Mouse (Mus musculus) limb, embryonic 13.5 days (tissue): ENCODE data around the gene 1700029I15Rik. TPM values are rescaled to one million over a fixed set of nuclear protein-coding genes. Genes with fewer than 3 reads are reported as not detected.
A peak's percentile ranks its signal among the peaks of the same experiment; 100 is the strongest.

ENCODE experiments used
- ATAC-seq: fragments of 200-750 bp; cut with Nextera tagmentation; 2 replicates; pipeline ENCODE4 v1.8.0; 2017; ENCODE audit warnings: low read depth, moderate number of reproducible peaks, moderate TSS enrichment; ENCODE audit not compliant: low FRiP score
- H3K27ac ChIP-seq: fragments of 300-500 bp; sonication (generic); 2 replicates; pipeline ENCODE4 v1.5.1; 2015; ENCODE audit warnings: inconsistent platforms, mild to moderate bottlenecking, moderate library complexity
- H3K27me3 ChIP-seq: fragments of 300-500 bp; sonication (generic); 2 replicates; pipeline ENCODE4 v1.6.1; 2015; ENCODE audit warnings: mild to moderate bottlenecking, inconsistent platforms
- H3K36me3 ChIP-seq: fragments of 300-500 bp; sonication (generic); 2 replicates; pipeline ENCODE4 v1.6.1; 2015; ENCODE audit warnings: inconsistent platforms, mild to moderate bottlenecking, moderate library complexity
- H3K4me1 ChIP-seq: fragments of 300-500 bp; sonication (generic); 2 replicates; pipeline ENCODE4 v1.6.1; 2015; ENCODE audit warnings: inconsistent platforms
- H3K4me2 ChIP-seq: fragments of 300-500 bp; sonication (generic); replicated peaks from 2 replicates; pipeline ENCODE4 v1.6.1; 2015; ENCODE audit warnings: inconsistent platforms, mild to moderate bottlenecking, moderate library complexity
- H3K4me3 ChIP-seq: fragments of 300-500 bp; sonication (generic); 2 replicates; pipeline ENCODE4 v1.5.1; 2015; ENCODE audit warnings: moderate library complexity, mild to moderate bottlenecking, inconsistent platforms
- H3K9ac ChIP-seq: fragments of 300-500 bp; sonication (generic); 2 replicates; pipeline ENCODE4 v1.6.1; 2015; ENCODE audit warnings: mild to moderate bottlenecking, inconsistent platforms
- H3K9me3 ChIP-seq: fragments of 300-500 bp; sonication (generic); 2 replicates; pipeline ENCODE4 v1.6.1; 2016; ENCODE audit warnings: inconsistent platforms
- WGBS: fragments of 180-500 bp; shearing (Covaris S2); methylation state at CpG from one replicate; pipeline ENCODE4 v1.1.7; 2015; 5-methylcytosine and 5-hydroxymethylcytosine counted together
- polyA plus RNA-seq: library from polyadenylated mRNA; unstranded; fragments of >200 nt; fragmentation: Nextera tagmentation; extraction: Ambion mirVana; gene quantifications from 2 replicates; pipeline ENCODE4 v1.2.1, GENCODE M21; 2015

The 1700029I15Rik gene
- polyA plus RNA-seq, 1 experiment from 2014 or later: 4.8 TPM

- peaks cover 29% of the 10 kb centered on the region for H3K36me3 ChIP-seq
- no peak within 1 kb of the TSS for H3K27ac ChIP-seq
- peaks cover 19% of the 10 kb centered on the region for H3K27me3 ChIP-seq
- peak; percentile 60 for ATAC-seq
- peaks cover 11% of the 10 kb centered on the region for H3K4me1 ChIP-seq
- peak within 1 kb of the TSS; percentile 62 for H3K4me3 ChIP-seq
- peak within 1 kb of the TSS; percentile 86 for H3K4me2 ChIP-seq
- H3K9me3 ChIP-seq: no peaks in the 10 kb centered on the region
- H3K9ac ChIP-seq: peak within 1 kb of the TSS; percentile 75
- WGBS: 1% methylated on average over 34 of the region's 59 CpGs
Measured at GRCm38 (mm10) chr2:92401091-92401561, 18.8 kb downstream of the 1700029I15Rik start, which contains the start of gene Mapk8ip1. Gene Mapk8ip1, minus strand, starts transcription at chr2:92401263.

GRCm38 (mm10) chr2:92402591-92403326 is 20.4 kb downstream of the 1700029I15Rik start:
- H3K4me3 ChIP-seq: no peak overlapping the region

GRCm38 (mm10) chr2:92403776-92404319 is 21.5 kb downstream of the 1700029I15Rik start:
- ATAC-seq: no peak
- Histone ChIP-seq H3K9me3 (no peaks in the 10 kb centered on the region), H3K36me3 (peaks cover 57% of the 10 kb centered on the region), H3K27me3 (peaks cover 19% of the 10 kb centered on the region), H3K9ac (no peak overlapping the region), H3K4me1 (peaks cover 11% of the 10 kb centered on the region), H3K27ac (no peak overlapping the region), H3K4me2 (no peak overlapping the region), H3K4me3 (no peak overlapping the region)
- WGBS: 90% methylated on average over 5 of the region's 5 CpGs

More at GRCm38 (mm10) chr2:92402591-92403326, 20.4 kb downstream of the 1700029I15Rik start:
- peaks cover 19% of the 10 kb centered on the region for H3K27me3 ChIP-seq
- H3K4me2 ChIP-seq: no peak overlapping the region
- H3K27ac ChIP-seq: no peak overlapping the region
- peaks cover 46% of the 10 kb centered on the region for H3K36me3 ChIP-seq
- H3K9me3 ChIP-seq: no peaks in the 10 kb centered on the region
- no peak overlapping the region for H3K9ac ChIP-seq
- no peak for ATAC-seq
- 73% methylated on average over 4 of the region's 4 CpGs for WGBS
- H3K4me1 ChIP-seq: peaks cover 11% of the 10 kb centered on the region

- peaks cover 65% of the 10 kb centered on the region for H3K36me3 ChIP-seq
- H3K9ac ChIP-seq: no peak overlapping the region
- 83% methylated on average over 6 of the region's 6 CpGs for WGBS
- peaks cover 11% of the 10 kb centered on the region for H3K4me1 ChIP-seq
- no peak for ATAC-seq
- H3K4me2 ChIP-seq: no peak overlapping the region
- H3K9me3 ChIP-seq: no peaks in the 10 kb centered on the region
- H3K27ac ChIP-seq: no peak overlapping the region
- no peak overlapping the region for H3K4me3 ChIP-seq
- peaks cover 11% of the 10 kb centered on the region for H3K27me3 ChIP-seq
Measured at GRCm38 (mm10) chr2:92404737-92405136, 22.4 kb downstream of the 1700029I15Rik start.

GRCm38 (mm10) chr2:92405687-92406086 is 23.3 kb downstream of the 1700029I15Rik start:
- Histone ChIP-seq H3K9me3 (no peaks in the 10 kb centered on the region), H3K27me3 (peaks cover 3% of the 10 kb centered on the region), H3K4me1 (peaks cover 6% of the 10 kb centered on the region), H3K4me3 (no peak overlapping the region), H3K36me3 (peaks cover 75% of the 10 kb centered on the region), H3K27ac (no peak overlapping the region), H3K4me2 (no peak overlapping the region), H3K9ac (no peak overlapping the region)
- 97% methylated on average over 7 of the region's 7 CpGs for WGBS
- ATAC-seq: no peak

GRCm38 (mm10) chr2:92408309-92409045 is 26.1 kb downstream of the 1700029I15Rik start:
- H3K4me3 ChIP-seq: no peak overlapping the region
- WGBS: 91% methylated on average over 18 of the region's 18 CpGs
- no peaks in the 10 kb centered on the region for H3K9me3 ChIP-seq
- H3K4me2 ChIP-seq: no peak overlapping the region
- H3K36me3 ChIP-seq: peaks cover 99% of the 10 kb centered on the region
- no peaks in the 10 kb centered on the region for H3K4me1 ChIP-seq
- no peak overlapping the region for H3K9ac ChIP-seq
- H3K27ac ChIP-seq: no peak overlapping the region
- ATAC-seq: no peak
- H3K27me3 ChIP-seq: no peaks in the 10 kb centered on the region

GRCm38 (mm10) chr2:92411705-92412104 is 29.4 kb downstream of the 1700029I15Rik start:
- no peak overlapping the region for H3K9ac ChIP-seq
- no peaks in the 10 kb centered on the region for H3K9me3 ChIP-seq
- H3K27me3 ChIP-seq: no peaks in the 10 kb centered on the region
- no peak overlapping the region for H3K4me2 ChIP-seq
- H3K36me3 ChIP-seq: peaks cover 100% of the 10 kb centered on the region
- H3K4me1 ChIP-seq: no peaks in the 10 kb centered on the region
- H3K4me3 ChIP-seq: no peak overlapping the region
- 88% methylated on average over 10 of the region's 10 CpGs for WGBS
- no peak for ATAC-seq
- no peak overlapping the region for H3K27ac ChIP-seq

GRCm38 (mm10) chr2:92421723-92422387 is 39.5 kb downstream of the 1700029I15Rik start:
- peaks cover 89% of the 10 kb centered on the region for H3K36me3 ChIP-seq
- H3K4me2 ChIP-seq: no peak overlapping the region
- WGBS: 93% methylated on average over 7 of the region's 7 CpGs
- no peak overlapping the region for H3K4me3 ChIP-seq
- no peak overlapping the region for H3K27ac ChIP-seq
- peaks cover 27% of the 10 kb centered on the region for H3K4me1 ChIP-seq
- H3K27me3 ChIP-seq: no peaks in the 10 kb centered on the region
- no peak overlapping the region for H3K9ac ChIP-seq
- H3K9me3 ChIP-seq: no peaks in the 10 kb centered on the region
- ATAC-seq: no peak

- H3K27ac ChIP-seq: no peak overlapping the region; the same call in 1 of the 2 replicates
- no peak overlapping the region for H3K4me2 ChIP-seq
- 76% methylated on average over 10 of the region's 10 CpGs for WGBS
- H3K9me3 ChIP-seq: no peaks in the 10 kb centered on the region
- H3K4me3 ChIP-seq: no peak overlapping the region
- no peaks in the 10 kb centered on the region for H3K27me3 ChIP-seq
- H3K36me3 ChIP-seq: peaks cover 82% of the 10 kb centered on the region
- H3K4me1 ChIP-seq: peaks cover 34% of the 10 kb centered on the region
- H3K9ac ChIP-seq: no peak overlapping the region
- ATAC-seq: no peak
Measured at GRCm38 (mm10) chr2:92422388-92423135, 40.2 kb downstream of the 1700029I15Rik start.

- H3K9ac ChIP-seq: no peak overlapping the region
- H3K4me1 ChIP-seq: peaks cover 40% of the 10 kb centered on the region
- 91% methylated on average over 9 of the region's 9 CpGs for WGBS
- no peak overlapping the region for H3K4me3 ChIP-seq
- H3K27me3 ChIP-seq: no peaks in the 10 kb centered on the region
- no peak overlapping the region for H3K4me2 ChIP-seq
- H3K36me3 ChIP-seq: peaks cover 76% of the 10 kb centered on the region
- no peak overlapping the region for H3K27ac ChIP-seq
- no peak for ATAC-seq
- H3K9me3 ChIP-seq: no peaks in the 10 kb centered on the region
Measured at GRCm38 (mm10) chr2:92423156-92423555, 40.8 kb downstream of the 1700029I15Rik start.

GRCm38 (mm10) chr2:92423702-92424461 is 41.5 kb downstream of the 1700029I15Rik start:
- Histone ChIP-seq H3K9ac (no peak overlapping the region), H3K9me3 (no peaks in the 10 kb centered on the region), H3K4me3 (no peak overlapping the region), H3K27ac (peak overlapping the region; percentile 89), H3K4me2 (peak overlapping the region; percentile 37), H3K27me3 (no peaks in the 10 kb centered on the region), H3K36me3 (peaks cover 69% of the 10 kb centered on the region), H3K4me1 (peaks cover 47% of the 10 kb centered on the region)
- WGBS: 84% methylated on average over 9 of the region's 9 CpGs
- no peak for ATAC-seq
